Mouse (Mus musculus): ENCODE measurements around the gene Sema5a. TPM values are rescaled to one million over a fixed set of nuclear protein-coding genes. Genes with fewer than 3 reads are reported as not detected.

Gene Sema5a
- polyA plus RNA-seq, 1 experiment = 10.5 TPM

DNA sequence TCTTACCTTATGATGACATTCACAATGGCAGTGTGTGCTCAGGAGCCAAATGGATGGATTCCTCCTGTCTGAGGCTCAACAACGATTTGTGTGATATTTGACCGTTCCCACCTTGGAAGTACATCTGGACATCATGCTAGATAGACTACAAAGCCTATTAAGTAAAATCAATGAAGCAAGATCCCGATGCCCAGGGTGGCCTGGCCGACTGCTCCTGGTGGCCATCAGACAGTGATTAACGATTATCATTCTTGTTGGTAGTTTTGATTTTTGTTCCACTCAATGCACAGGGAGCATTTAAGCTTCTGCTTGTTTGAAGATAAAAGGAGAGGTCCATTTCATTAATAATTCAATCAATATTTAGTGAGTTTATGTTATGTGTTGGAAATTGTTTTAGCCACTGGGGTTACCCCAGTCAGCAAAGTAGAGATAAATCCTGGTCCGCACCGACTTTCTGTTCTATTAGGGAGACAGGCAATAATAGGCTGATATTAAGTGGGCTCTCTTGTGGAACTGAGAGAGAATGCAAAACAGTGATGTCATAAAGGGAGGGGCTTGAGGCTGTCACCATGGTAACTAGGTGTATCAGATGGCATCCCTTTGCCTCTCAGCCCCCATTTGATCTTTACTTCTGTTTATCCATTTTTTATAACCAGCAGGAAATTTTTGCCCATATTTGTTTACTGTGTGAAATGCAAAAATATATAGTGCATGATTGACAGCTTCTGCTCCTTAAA, 182.7 kb downstream of the Sema5a start:
- DNase-seq (ENCODE audit: extremely low spot score in 1 of 2, low spot score in 1 of 2) = no peak

DNA sequence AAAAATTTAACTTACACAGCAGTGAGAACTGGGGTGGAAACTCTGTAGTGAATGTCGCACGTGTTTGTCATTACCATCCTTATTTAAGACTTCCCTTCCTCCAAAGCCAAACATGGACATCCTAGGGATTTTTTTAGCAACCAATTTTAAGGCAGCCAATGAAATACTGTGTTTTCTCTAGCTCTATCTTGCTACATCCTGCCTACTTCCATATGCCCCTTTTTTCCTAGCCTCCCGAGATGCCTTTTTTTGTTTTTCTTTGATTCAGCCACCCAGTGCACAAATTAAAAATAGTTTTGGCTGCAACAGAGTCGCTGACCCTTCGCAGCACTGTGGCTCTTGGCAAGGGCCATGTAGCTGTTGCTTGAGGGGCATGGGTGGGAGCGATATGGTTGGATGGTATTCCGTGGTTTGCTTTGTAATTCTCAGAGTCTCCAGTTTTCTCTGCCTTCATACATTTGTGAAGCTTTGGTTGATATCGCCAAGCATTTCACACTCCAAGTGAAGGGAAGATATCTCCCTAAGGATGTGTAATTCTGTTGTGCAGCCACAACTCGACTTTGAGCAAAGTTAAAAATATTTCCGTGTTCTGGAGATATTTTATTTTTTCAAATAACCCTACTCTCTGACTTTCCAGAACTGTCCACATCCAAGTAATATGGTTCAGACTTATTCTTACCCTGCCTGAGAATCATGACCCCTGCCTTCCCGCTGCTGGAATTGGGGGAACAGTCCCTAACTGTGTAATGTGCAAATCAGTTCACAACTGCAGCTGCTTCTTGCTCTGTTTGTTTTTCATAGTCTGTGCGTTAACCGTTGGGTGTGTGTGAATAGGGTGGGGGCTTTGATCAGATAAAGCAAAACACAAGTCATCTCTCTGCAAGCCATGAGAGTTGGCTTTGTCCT, 188.6 kb downstream of the Sema5a start:
- peak; percentile 19 to 64 for DNase-seq (ENCODE audit: extremely low spot score in 1 of 2, low spot score in 1 of 2)

GRCm38 (mm10) chr15:32433833-32434155, 189.2 kb downstream of the Sema5a start:
- no peak for DNase-seq (ENCODE audit: extremely low spot score in 1 of 2, low spot score in 1 of 2)

- no peak for DNase-seq (ENCODE audit: extremely low spot score in 1 of 2, low spot score in 1 of 2)
Observed at GRCm38 (mm10) chr15:32434274-32434673, 189.7 kb downstream of the Sema5a start.

DNA sequence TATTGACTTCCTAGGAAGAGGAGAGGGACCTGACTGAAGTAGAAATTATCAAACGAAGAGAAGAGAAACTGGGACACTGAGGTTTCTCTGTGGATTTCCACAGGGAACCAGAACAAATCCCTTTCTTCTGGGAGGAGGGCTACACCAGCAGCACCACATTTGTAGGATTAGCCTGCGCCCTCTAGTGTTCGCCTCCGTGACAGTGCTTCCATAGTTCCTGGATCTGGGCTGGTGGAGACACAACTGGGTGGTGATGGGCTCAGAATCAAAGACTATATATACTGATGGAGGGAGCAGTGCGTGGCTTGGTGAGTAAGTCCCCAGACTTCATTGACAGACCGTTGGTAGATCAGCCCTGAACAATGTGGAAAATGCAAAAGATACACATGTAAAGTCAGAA, 193.0 kb downstream of the Sema5a start:
- DNase-seq (ENCODE audit: extremely low spot score in 1 of 2, low spot score in 1 of 2) = peak; percentile 20 to 90

DNA sequence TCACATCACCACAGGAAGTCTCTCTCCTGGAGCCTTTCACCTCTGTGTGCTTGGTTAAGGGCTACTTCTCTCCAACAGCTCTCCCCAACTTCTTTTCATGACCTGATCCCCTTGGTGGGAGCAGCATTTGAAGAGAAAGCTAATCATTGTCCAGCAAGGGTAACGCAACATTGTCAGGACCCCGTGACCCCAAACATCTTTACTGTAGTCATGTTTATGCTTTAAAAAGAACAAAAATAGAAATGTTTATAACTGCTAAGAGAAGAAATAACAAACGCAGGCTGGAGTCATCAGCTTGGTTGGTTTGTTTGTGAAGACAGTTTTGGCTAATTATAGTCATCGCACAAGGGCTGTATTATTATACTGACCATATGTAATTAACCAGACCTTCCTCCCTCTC, 198.1 kb downstream of the Sema5a start:
- DNase-seq (ENCODE audit: extremely low spot score in 1 of 2, low spot score in 1 of 2) = no peak

- no peak for DNase-seq (ENCODE audit: extremely low spot score in 1 of 2, low spot score in 1 of 2)
Observed at GRCm38 (mm10) chr15:32447558-32448349, 203.1 kb downstream of the Sema5a start.

GRCm38 (mm10) chr15:32459046-32459445, 214.4 kb downstream of the Sema5a start:
- DNase-seq (ENCODE audit: extremely low spot score in 1 of 2, low spot score in 1 of 2) = no peak

DNA sequence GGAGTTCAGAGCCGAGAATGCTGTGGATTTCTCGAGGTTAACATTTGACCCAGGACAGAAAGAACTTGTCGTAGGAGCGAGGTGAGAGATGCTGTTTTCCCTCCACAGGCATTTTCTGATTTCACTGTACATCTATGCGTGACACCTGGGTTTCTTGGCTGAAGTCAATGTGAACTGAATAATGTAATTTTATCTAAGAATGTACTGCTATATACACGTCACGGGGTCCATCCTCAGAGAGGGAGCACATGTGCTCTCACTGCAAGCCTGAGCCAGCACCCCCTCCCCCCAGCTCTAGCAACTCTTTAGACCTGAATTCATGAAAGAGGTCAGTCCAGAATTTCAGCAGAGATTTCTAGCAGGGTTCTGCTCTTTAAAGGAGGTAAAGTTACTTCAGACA, 215.6 kb downstream of the Sema5a start:
- DNase-seq (ENCODE audit: extremely low spot score in 1 of 2, low spot score in 1 of 2) = no peak

DNA sequence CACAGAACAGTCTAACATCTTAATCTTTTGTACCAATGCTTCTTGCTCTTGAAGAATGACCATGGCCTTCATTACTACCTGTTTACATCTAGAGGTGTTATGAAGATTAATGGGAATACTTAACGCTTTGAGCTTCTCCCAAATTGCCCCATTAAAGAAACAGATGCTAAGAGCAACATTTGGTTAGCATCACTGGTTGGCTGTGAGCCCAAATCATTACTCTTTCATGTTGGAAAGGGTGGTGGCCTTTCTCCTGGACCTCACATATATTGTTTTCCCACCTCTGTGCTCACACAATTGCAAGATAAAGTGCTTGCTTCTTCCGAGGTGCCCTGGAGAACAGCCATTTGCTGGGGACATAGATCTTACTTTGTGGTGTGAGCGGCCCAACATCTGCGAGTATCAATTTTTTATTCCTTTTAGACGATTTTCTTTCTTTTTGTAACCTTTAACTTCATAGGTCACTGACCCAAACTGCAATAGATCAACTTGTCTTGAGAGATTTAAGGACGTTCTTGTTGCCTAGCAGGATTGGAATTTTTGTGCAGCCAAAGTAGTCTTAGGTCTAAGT, 227.0 kb downstream of the Sema5a start:
- DNase-seq (ENCODE audit: extremely low spot score in 1 of 2, low spot score in 1 of 2) = no peak

GRCm38 (mm10) chr15:32480747-32481146, 236.1 kb downstream of the Sema5a start:
- no peak for DNase-seq (ENCODE audit: extremely low spot score in 1 of 2, low spot score in 1 of 2)

DNA sequence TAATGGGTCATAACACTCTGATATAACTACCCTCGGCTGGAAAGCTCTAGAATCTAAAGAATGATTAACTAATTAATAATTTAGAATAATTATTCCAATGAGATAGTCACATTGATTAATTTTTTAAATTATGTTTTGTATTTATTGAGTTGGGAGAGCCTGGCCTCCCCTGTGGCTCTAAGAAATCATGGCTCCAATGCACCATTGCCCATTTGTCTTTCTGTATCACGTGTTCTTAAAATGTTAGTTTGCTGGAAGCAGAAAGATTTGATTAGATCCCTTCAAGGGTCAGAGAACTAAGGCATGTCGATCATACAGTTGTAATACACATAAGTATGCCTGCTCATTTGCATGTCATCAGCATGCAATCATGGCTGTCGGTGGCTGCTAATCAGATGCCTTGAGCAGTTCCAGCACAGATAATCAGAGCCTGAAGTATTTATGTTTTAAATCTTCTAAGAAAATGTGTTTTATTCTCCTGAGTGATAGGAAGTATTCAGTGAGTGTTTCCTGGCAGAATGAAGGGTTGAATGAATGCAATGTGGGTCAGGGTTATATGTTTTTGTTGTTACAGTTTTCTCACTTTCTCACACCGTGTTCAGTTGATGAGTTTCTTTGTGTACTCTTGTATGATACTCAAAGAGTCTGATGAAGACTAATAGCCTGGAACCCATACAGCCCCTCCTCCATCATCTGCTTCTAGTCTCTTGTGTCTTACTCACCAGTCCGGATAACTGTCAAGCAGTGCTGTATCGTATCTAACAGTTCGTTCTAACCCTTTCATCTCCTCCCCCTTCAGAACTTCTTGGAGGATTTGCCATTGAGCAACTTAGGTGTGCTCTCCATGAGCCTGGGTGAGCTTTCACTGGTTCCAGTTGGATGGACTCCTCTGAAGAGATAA, 240.7 kb downstream of the Sema5a start:
- no peak for DNase-seq (ENCODE audit: extremely low spot score in 1 of 2, low spot score in 1 of 2)

DNA sequence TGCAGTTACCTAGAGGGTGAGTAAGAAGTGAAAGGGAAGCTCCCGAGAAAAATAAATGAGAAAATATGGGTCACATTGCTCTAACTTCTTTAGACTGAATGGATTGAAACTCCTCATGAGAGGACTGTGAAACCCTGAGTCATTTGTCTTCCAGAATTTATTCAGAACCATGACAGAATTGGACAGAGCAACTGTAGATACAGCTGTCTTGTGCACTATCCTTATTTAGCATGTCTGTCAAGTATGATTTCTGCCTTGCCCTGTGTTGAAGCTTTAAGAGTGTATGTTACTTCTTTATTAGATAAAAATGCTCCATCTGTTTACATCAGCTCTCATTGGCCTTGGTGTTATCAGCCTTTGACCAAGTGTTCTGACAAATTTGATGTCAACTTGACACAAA, 243.4 kb downstream of the Sema5a start:
- DNase-seq (ENCODE audit: extremely low spot score in 1 of 2, low spot score in 1 of 2) = no peak

- no peak for DNase-seq (ENCODE audit: extremely low spot score in 1 of 2, low spot score in 1 of 2)
Observed at GRCm38 (mm10) chr15:32494219-32494618, 249.6 kb downstream of the Sema5a start.

GRCm38 (mm10) chr15:32494899-32495298, 250.3 kb downstream of the Sema5a start:
- no peak for DNase-seq (ENCODE audit: extremely low spot score in 1 of 2, low spot score in 1 of 2)

DNA sequence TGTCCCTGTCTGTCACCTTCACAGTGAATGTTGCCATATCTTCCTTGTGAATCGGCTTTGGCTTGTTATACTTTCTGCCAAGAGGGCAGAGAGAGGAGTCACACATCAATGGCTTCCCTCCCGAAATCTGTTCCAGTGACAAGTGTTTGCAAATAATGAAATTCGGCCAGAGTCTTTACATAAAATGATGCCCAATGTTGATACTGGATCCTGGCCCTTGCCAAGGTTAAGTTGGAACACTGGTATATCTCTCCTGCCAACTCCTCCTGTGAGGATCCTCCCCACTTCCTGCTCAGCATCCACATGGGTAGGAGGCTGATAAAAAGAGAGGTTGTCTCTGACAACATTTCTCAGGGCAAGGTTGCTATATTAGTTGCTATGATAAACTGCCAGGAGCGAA, 252.3 kb downstream of the Sema5a start:
- DNase-seq (ENCODE audit: extremely low spot score in 1 of 2, low spot score in 1 of 2) = no peak

GRCm38 (mm10) chr15:32505941-32506340, 261.3 kb downstream of the Sema5a start:
- no peak for DNase-seq (ENCODE audit: extremely low spot score in 1 of 2, low spot score in 1 of 2)

GRCm38 (mm10) chr15:32508282-32508681, 263.7 kb downstream of the Sema5a start:
- no peak for DNase-seq (ENCODE audit: extremely low spot score in 1 of 2, low spot score in 1 of 2)

DNA sequence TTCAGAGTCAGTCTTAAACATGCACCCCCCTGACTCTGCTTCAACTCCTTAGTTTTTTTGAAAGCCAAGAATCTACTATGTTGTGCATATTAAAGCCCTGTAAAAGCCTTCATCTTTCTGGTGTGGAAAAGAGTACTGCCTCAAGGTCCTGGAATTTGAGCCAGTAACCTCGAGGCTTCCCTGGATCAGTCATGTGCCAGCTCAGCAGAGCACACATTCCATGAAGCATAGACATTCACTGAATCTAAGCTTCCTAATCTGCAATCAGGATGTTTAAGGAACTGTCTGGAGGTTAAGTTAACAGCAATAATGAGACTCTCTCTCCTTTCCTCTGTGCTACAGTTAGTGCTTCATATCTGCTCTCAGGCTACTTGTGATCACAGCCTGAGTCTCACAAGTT, 270.3 kb downstream of the Sema5a start:
- no peak for DNase-seq (ENCODE audit: extremely low spot score in 1 of 2, low spot score in 1 of 2)

- DNase-seq (ENCODE audit: extremely low spot score in 1 of 2, low spot score in 1 of 2) = no peak
Observed at GRCm38 (mm10) chr15:32517954-32518353, 273.3 kb downstream of the Sema5a start.

Measured in frontal cortex, adult 2 months (tissue).